Mouse (Mus musculus) T-helper 17 cell (primary cell): Measurements from ENCODE around the gene Ciart.
"Not testable (repeated sequence)": the region's sequence is repeated elsewhere in the genome, so short reads cannot be mapped to it uniquely, and the experiment has no call there.

Experiments used
- in situ Hi-C, 2 experiments: fragments of 300-600 bp; cut with MboI, MseI; formaldehyde crosslinking; loops; 1 replicate in 1 of 2; 2 replicates in 1 of 2; pipeline ENCODE4 v1.15.1; 2025; ENCODE audit warnings: high pct_unique_total_duplicates in 2 of 2

The Ciart gene

DNA sequence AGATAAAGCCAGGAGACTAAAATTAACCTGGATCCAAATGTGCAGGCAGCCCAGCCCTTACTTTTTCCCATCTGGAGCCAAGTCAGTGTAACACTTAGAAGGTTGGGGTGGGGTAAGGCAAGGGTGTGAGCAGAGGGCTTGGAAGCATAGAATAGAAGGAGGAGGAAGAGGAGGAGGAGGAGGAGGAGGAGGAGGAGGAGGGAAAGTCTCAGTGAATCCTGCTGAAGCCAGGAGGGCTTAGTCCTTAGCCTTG lies 20.2 kb upstream of the Ciart start:
- in situ Hi-C loops = no loop called here

DNA sequence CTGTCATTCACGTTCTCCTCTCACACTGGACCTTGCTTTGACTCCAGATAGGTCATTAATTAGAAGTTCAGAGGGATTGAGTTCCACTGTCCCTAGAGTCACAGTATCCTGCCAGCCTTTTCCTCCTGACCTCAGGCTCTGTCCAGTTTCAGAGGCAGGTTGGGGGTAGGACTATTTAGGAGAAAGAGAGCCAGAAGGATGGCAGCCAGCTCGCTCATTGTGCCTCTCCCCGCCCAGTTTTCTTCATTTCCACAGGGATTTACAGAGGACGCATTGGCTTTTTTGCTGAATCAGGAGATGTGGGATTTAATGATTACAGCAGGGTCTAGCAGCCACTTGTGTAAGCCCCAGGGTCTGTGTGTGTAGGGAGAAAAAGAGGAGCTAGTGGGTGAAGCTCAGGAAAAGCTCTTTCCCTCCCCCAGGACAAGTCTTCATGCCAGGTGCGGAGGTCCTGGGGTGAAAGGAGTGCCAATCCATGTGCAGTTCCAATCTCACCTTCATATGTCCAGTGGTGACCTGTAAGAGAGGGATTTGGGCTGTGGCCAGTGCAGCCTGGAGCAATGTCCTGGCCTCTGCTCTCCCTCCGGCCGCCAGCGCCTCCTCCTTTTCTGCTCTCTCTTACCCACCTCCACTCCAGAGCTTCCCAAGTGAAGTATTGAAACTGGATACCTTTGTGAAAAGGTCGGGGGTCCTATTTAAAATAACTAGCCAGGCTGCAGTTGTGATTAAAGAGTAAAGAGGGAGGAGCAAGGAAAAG lies 19.7 kb upstream of the Ciart start:
- in situ Hi-C loops = no loop called here

DNA sequence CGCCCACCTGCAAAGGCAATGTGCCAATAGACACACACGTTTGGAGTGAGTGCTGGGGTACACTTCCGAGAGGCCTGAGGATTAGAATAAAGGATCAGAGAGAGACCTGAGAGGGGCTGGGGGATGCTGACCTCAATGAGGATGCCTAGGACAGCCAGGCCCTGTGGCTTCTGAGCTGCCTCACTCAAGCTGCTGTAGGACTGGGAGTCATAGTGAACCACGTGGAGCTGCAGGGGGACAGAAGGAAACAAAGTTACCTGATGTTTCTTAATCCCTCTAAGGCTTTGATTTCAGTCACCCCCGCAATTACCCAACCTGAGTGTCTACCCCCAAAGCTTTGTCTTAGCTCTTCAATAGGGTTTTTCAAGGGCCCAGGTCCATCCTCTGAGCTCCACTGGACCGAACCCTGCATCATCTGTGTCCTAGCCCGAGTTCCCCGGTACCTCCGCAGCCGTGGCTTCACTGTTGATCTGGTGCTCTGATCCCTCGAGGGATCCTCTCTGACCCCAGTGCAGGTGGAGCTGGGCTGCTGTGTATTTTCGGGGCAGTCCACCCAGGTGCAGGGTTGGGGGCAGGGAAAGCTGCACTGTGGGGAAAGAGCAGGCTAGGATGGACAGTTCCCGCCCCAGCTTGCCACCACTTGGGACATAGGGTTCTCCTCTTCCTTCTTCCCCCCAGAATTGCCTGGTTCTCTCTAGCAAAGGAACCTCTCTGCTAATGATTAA lies 17.9 kb upstream of the Ciart start:
- in situ Hi-C loops = no loop called here

DNA sequence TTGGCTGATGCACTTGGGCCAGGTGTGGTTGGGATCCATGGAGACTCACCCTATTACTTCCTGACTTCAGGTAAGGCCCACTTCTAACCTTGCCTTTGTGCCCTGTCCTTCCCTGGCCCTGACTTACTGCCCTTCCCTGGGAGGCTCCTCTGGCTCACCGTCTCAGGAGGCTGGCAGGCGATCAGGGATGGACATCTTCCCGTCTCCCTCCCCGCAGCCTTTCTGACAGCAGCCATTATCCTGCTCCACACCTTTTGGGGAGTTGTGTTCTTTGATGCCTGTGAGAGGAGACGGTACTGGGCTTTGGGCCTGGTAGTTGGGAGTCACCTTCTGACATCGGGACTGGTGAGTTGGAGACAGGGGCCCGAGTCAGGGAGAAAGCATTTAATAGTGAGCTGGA lies 13.4 kb upstream of the Ciart start:
- in situ Hi-C loops = not testable (repeated sequence)

DNA sequence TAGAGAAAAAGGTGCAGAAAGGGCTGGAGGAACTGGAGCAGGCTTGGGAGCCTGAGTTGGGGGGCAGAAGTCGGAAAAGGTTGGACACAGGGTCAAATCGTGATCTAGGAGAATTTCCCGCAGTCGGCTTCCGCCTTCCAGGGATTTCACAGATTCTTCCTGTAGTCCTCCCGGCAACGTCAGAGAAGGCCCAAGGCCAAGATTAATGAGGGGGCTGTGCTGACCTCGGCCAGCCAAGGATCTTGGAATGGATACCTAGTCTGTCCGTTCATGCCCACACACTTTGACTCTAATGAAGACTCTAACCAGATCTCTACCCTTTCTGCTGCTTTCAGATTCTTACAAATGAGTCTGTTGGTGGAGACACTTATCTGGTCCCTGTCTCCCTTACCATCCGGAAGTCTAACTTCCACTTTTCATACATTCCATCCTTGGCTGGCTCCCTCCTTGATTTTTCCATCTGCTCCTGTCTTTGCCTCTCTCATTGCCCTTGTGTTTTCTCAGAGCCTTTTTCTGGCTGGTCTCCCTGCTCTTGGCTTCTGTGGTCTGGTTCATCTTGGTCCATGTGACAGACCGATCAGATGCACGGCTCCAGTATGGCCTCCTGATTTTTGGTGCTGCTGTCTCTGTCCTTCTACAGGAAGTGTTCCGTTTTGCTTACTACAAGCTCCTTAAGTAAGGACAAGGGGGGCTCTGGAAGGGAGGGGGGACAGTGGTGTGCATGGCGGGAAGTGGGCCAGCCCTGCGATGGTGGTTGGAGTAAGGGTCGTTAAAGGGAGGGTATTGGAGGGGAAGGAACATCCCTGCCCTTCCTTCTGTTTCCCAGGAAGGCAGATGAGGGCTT lies 12.5 kb upstream of the Ciart start:
- in situ Hi-C loops = loop anchor here in 1 of 2 experiments (5.0 kb wide), 1 partner anchor 293 kb away; no protein-coding TSS in a partner anchor

DNA sequence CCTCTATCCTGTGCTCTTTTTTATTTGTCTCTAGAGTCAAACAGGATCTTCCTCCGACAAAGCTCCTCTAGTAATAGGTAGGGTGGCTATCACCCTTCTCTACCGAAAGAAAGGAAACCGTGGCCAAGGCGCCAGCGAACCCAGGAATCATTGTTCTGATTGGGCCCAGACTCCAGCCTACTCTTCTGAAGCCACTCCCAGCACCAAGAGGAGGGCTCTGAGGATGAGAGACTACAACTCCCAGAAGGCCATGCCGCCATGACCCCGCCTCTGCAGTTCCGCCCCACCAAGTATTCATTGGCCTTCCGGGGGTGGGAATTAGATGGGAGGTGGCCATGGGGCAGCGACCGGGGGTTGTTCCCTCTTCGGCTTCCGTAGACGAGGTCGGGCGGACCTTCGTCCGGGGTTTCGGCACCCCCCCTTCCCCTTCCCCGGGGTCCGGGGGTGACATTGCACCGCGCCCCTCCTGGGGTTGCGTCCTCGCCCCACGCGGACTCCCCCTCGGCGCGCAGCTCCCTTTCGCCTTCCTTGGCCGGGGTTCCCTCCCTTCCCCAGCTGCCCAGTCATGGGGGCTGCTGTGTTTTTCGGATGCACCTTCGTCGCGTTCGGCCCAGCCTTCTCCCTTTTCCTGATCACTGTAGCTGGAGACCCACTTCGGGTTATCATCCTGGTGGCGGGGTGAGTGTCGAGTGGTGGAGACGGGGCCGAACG lies 11.7 kb upstream of the Ciart start, which contains the start of gene Aph1a:
Aph1a (plus strand) TSS at position 364 of the 711 bp plus-strand sequence.
- in situ Hi-C loops = loop anchor here in 1 of 2 experiments (5.0 kb wide), 1 partner anchor 294 kb away; no protein-coding TSS in a partner anchor

DNA sequence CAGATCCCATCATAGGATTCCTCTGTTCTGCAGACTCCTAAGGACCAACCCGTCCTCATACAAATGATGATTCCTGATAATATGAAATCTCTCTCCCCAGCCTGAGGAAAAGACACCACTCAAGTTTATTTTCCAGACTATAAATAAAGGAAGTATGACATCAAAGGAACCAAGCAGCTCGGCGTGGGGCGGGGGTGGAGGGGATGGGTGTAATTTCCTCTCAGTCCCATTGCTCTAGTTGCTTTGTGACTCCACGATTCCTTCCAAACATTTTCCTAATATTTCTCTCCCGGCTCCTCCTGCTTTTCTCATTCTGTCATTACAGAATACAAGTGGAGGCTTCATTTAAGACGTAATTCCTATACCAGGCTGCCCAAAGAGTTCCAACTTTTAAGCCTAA lies 11.1 kb upstream of the Ciart start:
- in situ Hi-C loops = loop anchor here in 1 of 2 experiments (5.0 kb wide), 1 partner anchor 294 kb away; no protein-coding TSS in a partner anchor

DNA sequence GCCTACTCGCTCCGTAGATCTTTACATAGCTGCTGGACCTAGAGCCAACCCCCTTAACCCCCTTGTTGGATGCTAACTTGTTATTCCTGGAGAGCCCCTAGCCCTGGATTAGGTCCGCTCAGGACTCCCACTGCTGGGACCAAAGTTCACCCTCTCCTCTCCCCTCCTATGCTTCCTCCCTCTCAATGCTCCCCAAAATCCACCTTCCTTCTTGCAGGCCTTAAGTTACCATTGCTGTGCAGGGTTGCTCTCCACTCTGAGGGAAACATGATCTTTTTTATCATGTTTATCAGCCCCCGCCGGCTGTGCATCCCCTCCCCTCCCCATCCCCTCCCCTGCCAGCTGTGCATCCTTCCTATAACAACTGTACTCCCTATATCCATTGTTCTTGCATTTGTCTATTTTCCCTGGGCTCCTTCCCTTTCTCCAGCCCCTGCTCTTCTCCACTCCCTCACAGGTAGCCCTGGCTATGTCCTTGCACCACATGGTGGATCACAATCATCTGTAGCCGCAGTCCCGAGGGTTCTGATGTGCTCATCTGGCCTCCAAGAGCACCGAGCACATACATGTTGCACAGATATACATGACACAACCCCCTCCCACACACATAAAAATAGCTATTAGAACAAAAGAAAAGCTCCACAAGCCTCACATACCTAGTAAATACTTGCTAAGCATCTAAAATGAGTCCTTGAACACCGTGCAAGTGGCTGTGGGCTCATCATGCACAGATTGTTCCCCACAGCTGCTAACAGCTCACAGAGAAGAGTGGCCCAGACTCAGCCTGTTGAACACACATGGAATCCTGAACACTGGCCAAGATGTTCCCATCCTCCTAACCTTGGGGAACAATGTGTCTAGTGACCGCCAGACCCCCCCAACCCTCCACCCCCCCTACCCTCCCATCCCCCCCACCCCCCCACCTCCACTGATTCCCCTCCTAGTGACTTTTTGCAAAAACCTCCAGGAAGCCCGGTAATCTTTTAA lies 10.3 kb upstream of the Ciart start:
- in situ Hi-C loops = loop anchor here in 1 of 2 experiments (5.0 kb wide), 1 partner anchor 295 kb away; no protein-coding TSS in a partner anchor

DNA sequence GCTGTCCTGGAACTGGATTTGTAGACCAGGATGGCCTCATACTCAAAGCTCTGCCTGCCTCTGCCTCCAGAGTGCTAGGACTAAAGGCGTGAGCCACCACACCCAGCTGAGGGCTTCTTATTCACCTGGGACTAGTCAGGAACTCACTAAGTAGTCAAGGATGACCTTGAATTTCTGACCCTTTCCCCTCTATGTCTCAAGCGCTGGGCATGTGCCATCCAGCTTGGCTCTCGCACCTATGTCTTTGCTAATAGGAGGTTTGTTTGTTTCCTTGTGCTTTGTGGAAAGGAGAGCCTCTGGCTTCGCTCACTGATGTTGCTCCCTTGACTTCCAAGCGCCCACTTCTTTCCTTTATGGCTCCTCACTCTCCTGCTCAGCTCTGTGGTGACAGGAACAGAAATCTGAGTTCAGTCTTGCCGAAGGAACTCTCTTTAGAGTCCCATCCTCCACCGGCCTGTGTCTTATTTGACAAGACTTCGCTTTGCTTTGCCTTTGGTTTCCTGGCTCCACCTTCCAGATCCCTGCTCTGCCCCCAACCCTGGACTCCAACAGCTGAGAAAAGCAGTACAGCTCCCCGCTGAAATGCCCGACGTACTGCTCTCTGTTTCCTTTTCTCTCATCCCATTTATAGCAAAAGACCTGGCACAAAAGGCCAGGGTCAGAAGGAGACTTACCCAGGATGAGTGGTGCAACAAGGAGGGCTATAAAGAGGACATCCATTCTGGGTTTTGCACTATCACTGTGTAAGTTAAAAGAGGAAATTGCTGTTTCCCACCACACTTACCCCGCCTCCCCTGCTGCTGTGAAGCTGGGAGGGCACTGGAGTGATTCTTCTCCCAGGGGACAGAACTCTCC lies 9.4 kb upstream of the Ciart start, which contains the start of gene BC028528:
BC028528 (minus strand) TSS at position 795 of the 855 bp plus-strand sequence.
- in situ Hi-C loops = loop anchor here in 1 of 2 experiments (5.0 kb wide), 1 partner anchor 296 kb away; no protein-coding TSS in a partner anchor

DNA sequence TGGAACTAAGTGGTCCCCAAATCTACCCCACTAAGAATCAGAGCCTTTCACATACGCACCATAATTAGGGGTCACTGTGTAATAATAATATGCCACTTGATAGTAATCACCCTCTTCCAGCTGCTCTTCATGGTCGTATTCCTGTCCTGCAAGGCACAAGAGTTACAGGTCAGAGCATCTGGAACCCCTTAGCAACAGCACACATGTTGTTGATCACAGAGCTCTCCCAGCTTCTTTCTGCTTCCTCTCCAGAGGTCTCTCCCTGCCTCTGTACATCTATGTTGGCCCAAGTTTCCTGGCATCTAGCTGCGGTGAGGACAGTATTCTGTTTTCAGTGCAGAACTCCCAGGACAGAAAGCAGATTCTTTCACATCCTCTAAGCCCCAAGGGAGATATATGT lies 7.6 kb upstream of the Ciart start:
- in situ Hi-C loops = loop anchor here in 1 of 2 experiments (5.0 to 10.0 kb wide), 2 partner anchors 298 to 715 kb away; partner anchors contain the start of gene Lix1l

DNA sequence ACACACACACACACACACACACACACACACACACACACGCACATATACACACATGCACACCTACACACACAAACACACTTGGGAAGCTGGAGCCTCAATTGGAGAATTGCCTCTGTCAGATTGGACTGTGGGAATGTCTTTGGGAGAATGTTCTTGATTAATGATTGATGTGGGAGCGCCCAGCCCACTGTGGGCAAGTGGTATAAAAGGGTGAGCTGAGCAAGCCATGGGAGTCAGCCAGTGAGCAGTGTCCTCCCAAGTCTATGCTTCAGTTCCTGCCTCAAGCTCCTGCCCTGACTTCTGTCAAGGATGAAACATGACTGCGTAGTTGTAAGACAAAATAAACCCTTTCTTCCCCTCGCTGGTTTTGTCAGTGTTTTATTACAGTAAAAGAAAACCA lies 5.5 kb upstream of the Ciart start:
- in situ Hi-C loops = loop anchor here in 1 of 2 experiments (10.0 kb wide), 1 partner anchor 717 kb away; the partner anchor contains the start of gene Lix1l

DNA sequence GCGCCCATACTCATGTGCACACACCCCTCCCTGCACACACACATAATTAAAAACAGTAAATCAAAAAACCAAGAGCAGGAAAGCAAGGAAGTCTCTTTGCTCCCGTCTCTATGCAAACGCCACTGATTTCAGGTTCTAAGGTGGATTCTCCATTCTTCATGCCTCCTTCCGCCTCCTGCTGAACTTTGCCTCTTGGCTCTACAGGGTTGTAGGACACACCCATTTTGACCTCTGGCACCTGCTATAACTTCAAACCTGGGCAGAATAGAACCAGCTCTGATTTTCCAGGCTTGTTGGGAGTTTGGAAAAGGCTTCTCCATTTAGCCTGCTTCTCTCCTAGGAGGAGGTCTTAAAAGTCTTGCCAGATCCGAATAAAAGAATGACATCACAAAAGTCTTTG lies 2.3 kb upstream of the Ciart start:
- in situ Hi-C loops = loop anchor here in 1 of 2 experiments (10.0 kb wide), 1 partner anchor 720 kb away; the partner anchor contains the start of gene Lix1l

DNA sequence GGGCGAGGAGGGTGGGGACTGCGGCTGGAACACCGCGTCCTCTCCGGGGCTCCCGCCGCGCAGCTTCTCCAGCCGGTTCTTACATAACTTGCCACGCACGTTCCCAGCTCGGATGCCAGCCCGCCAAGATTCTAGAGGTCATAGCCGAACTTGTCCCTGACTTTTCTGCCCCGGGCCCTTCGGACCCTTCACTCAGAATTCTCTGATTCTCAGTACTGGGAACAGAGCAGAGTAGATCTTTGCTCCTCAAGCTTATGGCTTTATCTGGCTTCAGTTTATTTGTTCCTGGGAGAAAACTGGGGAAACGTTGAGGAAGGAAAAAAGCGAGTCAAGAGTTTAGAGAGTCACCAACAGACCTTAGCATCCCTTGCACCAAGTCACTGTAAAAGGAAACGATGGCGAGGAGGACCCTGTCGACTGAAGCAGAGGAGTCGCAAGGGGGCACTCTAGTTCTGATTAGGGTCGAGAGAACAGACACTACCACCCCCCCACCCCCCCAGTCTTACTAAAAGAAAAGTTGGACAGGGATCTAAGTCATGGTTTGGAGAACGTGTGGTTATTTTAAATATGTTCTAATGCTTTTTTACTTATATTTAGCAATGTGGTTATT lies 870 bp upstream of the Ciart start:
- in situ Hi-C loops = loop anchor here in 1 of 2 experiments (10.0 kb wide), 1 partner anchor 722 kb away; the partner anchor contains the start of gene Lix1l

DNA sequence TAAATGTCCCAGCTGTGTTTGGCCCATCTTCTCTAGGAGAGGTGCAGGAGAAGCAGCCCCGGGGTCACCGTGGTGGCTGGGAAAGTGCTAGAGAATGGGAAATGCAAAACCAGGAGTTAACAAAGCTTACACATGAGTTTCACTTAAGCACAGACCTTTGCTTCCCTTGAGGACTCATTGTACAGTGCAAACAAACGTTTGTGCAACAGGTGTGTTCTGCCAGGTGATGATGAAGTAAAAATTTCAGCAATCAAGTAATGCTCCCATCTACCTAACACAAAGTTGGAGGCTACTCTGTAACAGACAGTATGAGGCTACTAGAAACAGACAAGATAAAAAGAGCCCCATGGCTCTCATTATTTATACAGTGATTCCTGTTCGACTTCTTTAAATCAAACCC lies 3.0 kb downstream of the Ciart start:
- in situ Hi-C loops = no loop called here

DNA sequence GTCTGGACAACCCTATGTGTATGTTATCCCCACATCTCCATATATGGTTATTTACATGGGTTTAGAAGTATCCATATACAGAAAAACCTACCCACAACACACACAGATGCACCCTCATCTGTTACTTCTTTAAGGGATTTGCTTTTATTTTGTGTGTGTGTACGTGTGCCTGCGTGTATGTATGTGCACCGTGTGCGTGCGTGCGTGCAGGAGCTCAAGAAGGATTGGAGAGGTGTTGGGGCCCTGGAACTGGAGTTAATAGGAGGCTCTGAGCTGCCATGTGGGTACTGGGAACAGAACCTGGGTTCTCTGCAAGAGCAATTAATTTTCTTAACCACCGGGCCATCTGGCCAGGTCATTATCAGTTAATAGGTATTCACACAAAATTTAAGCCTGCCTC lies 10.0 kb downstream of the Ciart start:
- in situ Hi-C loops = no loop called here

DNA sequence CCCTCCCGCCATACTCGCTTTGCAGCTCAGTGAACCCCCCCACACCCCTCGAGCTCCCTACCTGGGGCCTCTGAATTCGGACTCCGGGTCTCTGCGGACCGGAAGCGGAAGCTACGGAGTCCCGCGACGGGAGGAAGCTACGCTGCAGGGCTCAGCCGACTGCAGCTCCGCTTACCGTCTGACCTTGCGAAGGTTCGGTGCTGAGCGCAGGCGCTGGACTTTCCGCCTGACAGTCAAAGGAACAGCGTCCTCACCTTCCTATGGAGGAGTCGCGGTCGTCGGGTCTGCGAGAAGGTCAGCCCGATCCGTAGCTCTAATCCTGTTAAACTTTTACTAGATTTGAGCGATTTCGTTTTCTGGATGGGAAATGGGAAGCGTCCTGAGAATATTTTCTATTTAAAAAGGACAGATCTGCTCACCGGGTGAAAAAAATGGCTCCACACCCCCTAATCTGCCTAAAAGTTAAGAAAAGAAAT lies 10.6 kb downstream of the Ciart start, which contains the start of gene Mrps21:
Mrps21 (minus strand) TSS at position 128 of the 476 bp plus-strand sequence.
- in situ Hi-C loops = no loop called here

DNA sequence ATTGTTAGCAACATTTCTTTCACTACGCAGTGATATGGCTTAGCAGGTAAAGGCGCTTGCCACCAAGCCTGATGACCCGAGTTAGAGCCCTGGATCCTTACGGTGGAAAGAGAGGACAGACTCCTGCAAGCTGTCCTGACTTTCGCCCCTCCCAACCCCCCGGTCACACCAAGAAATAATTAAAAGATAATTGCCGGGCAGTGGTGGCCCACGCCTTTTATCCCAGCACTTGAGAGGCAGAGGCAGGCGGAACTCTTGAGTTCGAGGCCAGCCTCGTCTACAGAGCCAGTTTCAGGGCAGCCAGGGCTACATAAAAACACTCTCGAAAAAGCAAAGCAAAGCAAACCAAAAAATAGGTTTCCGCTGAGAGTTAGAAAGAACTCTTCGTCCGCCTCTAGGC lies 11.1 kb downstream of the Ciart start:
- in situ Hi-C loops = no loop called here

DNA sequence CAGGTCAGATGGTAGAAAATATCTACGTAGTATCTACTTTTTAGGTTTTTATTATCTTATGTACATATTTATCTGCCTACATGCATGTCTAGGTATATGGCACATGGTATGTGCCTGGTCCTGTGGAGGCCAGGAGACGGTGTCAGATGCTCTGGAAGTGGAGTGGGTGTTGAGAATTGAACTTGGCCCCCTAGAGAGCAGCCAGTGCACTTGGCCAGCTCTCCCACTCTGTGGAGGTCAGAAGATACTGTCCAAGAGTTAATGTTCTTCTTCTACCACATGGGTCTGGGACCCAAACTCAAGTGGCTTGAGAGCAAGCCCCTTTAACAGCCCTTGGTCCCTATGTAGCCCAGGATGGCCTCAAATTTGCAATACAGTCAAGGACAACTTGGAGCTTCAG lies 14.6 kb downstream of the Ciart start:
- in situ Hi-C loops = loop anchor here in 1 of 2 experiments (5.0 kb wide), 1 partner anchor 190 kb away; the partner anchor contains the start of gene Vps45
